Mouse (Mus musculus) lung, postnatal 0 days (tissue): ENCODE results near the gene Zfp53. TPM values are rescaled to one million over a fixed set of nuclear protein-coding genes. Genes with fewer than 3 reads are reported as not detected.
"Not testable (repeated sequence)": the region's sequence is repeated elsewhere in the genome, so short reads cannot be mapped to it uniquely, and the experiment has no call there.

Source experiments
- ATAC-seq: fragments of 200-750 bp; cut with Nextera tagmentation; 2 replicates; pipeline ENCODE4 v1.8.0; 2017; ENCODE audit warnings: moderate library complexity
- DNase-seq: peaks from one replicate; pipeline ENCODE4 v3.0.0-alpha.2; 2016; ENCODE audit warnings: low spot score
- H3K27ac ChIP-seq: fragments of 300-500 bp; sonication (generic); 2 replicates; pipeline ENCODE4 v1.5.1; 2014; ENCODE audit warnings: antibody characterized with exemption, mild to moderate bottlenecking, low read length, mixed read lengths
- H3K27me3 ChIP-seq: fragments of 300-500 bp; sonication (generic); replicated peaks from 2 replicates; pipeline ENCODE4 v1.6.1; 2014; ENCODE audit warnings: low read length, mixed read lengths; ENCODE audit not compliant: insufficient read depth
- H3K36me3 ChIP-seq: fragments of 300-500 bp; sonication (generic); 2 replicates; pipeline ENCODE4 v1.6.1; 2014; ENCODE audit warnings: low read length, mixed read lengths; ENCODE audit not compliant: insufficient read depth
- H3K4me1 ChIP-seq: fragments of 300-500 bp; sonication (generic); 2 replicates; pipeline ENCODE4 v1.6.1; 2014; ENCODE audit warnings: antibody characterized with exemption, low read depth, low read length, mixed read lengths; ENCODE audit not compliant: insufficient read depth
- H3K4me2 ChIP-seq: fragments of 300-500 bp; sonication (generic); replicated peaks from 2 replicates; pipeline ENCODE4 v1.6.1; 2014; ENCODE audit warnings: low read depth, mild to moderate bottlenecking, low read length, moderate library complexity, mixed read lengths
- H3K4me3 ChIP-seq: fragments of 300-500 bp; sonication (generic); 2 replicates; pipeline ENCODE4 v1.5.1; 2014; ENCODE audit warnings: low read depth, low read length
- H3K9ac ChIP-seq: fragments of 300-500 bp; sonication (generic); replicated peaks from 2 replicates; pipeline ENCODE4 v1.6.1; 2014; ENCODE audit warnings: low read depth, mild to moderate bottlenecking
- H3K9me3 ChIP-seq: fragments of 300-500 bp; sonication (generic); 2 replicates; pipeline ENCODE4 v1.6.1; 2016; ENCODE audit warnings: low read length, mixed read lengths
- CTCF ChIP-seq: IDR thresholded peaks from 2 replicates; pipeline ENCODE4 v1.5.1; 2016; ENCODE audit warnings: antibody characterized with exemption, mild to moderate bottlenecking
- EP300 ChIP-seq: IDR thresholded peaks from 2 replicates; pipeline ENCODE4 v1.6.1; 2016; ENCODE audit warnings: antibody characterized with exemption, mild to moderate bottlenecking, control low read depth
- WGBS: fragments of 180-500 bp; shearing (Covaris S2); extraction: QIAGEN DNeasy Blood & Tissue Kit; methylation state at CpG from one replicate; pipeline ENCODE4 v1.1.7; 2014; 5-methylcytosine and 5-hydroxymethylcytosine counted together
- polyA plus RNA-seq: library from polyadenylated mRNA; unstranded; fragments of >200 nt; fragmentation: Nextera tagmentation; extraction: Ambion mirVana; gene quantifications from 2 replicates; pipeline ENCODE4 v1.2.1, GENCODE M21; 2015

Gene Zfp53
- polyA plus RNA-seq, 1 experiment from 2014 or later = 8.8 TPM

GRCm38 (mm10) chr17:21472653-21473307 lies 16.0 kb upstream of the Zfp53 start:
- WGBS = 45% methylated on average over 2 of the region's 2 CpGs

GRCm38 (mm10) chr17:21473362-21474190 lies 15.2 kb upstream of the Zfp53 start:
- WGBS = 22% methylated on average over 14 of the region's 14 CpGs
- H3K27ac ChIP-seq = peak overlapping the region; percentile 75

More at GRCm38 (mm10) chr17:21472653-21473307, 16.0 kb upstream of the Zfp53 start:
- Histone ChIP-seq H3K9me3 (no peaks in the 10 kb centered on the region), H3K9ac (no peak overlapping the region), H3K4me3 (no peak overlapping the region), H3K27ac (peak overlapping the region; percentile 75), H3K27me3 (no peaks in the 10 kb centered on the region), H3K4me2 (0 out of 2 replicates have a peak overlapping the region, but pooled peaks have one; percentile 0), H3K36me3 (no peaks in the 10 kb centered on the region), H3K4me1 (peaks cover 17% of the 10 kb centered on the region; the same call in 1 of the 2 replicates)
- ATAC-seq (no peak), DNase-seq (no peak)
- TF ChIP-seq CTCF (no peak), EP300 (no peak)

GRCm38 (mm10) chr17:21474729-21475128 lies 14.1 kb upstream of the Zfp53 start:
- Histone ChIP-seq H3K4me2 (peak overlapping the region; percentile 22; the same call in 1 of the 2 replicates), H3K4me1 (peaks cover 17% of the 10 kb centered on the region; the same call in 1 of the 2 replicates)
- not testable (repeated sequence) for H3K4me3 ChIP-seq, H3K36me3 ChIP-seq, H3K27me3 ChIP-seq, H3K27ac ChIP-seq, H3K9ac ChIP-seq, ATAC-seq, H3K9me3 ChIP-seq
- WGBS = 1% methylated on average over 8 of the region's 10 CpGs
- peak; percentile 25 for DNase-seq

More at GRCm38 (mm10) chr17:21473362-21474190, 15.2 kb upstream of the Zfp53 start:
- H3K9ac ChIP-seq = no peak overlapping the region
- H3K4me1 ChIP-seq = peaks cover 17% of the 10 kb centered on the region; the same call in 1 of the 2 replicates
- no peak overlapping the region for H3K4me3 ChIP-seq
- H3K27me3 ChIP-seq = no peaks in the 10 kb centered on the region
- ATAC-seq (peak; percentile 95), DNase-seq (peak; percentile 93)
- 0 out of 2 replicates have a peak overlapping the region, but pooled peaks have one; percentile 0 for H3K4me2 ChIP-seq
- TF ChIP-seq CTCF = peak; percentile 63
- peak; percentile 86 for TF ChIP-seq EP300
- no peaks in the 10 kb centered on the region for H3K9me3 ChIP-seq
- no peaks in the 10 kb centered on the region for H3K36me3 ChIP-seq

DNA sequence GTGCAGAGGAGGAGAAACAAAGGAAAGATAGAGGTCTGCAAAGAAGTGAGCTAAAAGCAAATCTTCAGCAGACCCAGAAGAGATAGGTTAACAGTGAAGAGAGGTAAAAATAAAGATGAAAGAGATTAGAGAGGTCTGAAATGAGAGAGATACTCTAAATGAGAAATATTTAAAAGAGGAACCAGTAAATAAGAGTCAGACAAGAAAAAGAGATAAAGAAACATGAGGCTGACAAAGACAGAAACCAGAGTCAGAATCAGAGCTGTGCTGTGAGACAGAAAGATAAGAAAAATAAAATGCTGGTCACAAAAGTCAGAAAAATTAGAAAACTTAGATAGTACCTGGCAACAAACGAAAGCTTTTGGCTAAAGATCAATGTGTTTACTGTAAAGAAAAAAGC lies 13.5 kb upstream of the Zfp53 start:
- H3K9ac ChIP-seq, ATAC-seq, H3K9me3 ChIP-seq, H3K36me3 ChIP-seq, DNase-seq, H3K4me3 ChIP-seq, H3K27ac ChIP-seq, H3K4me2 ChIP-seq, H3K27me3 ChIP-seq: not testable (repeated sequence)
- WGBS = 67% methylated on average over 1 of the region's 1 CpGs
- peaks cover 17% of the 10 kb centered on the region; the same call in 1 of the 2 replicates for H3K4me1 ChIP-seq

- not testable (repeated sequence) for H3K4me2 ChIP-seq, H3K4me3 ChIP-seq, H3K27ac ChIP-seq, H3K27me3 ChIP-seq, ATAC-seq, DNase-seq, H3K9me3 ChIP-seq, H3K36me3 ChIP-seq, H3K9ac ChIP-seq
- 60% methylated on average over 4 of the region's 9 CpGs for WGBS
- peaks cover 17% of the 10 kb centered on the region; the same call in 1 of the 2 replicates for H3K4me1 ChIP-seq
Measured at GRCm38 (mm10) chr17:21476351-21476750, 12.4 kb upstream of the Zfp53 start.

DNA sequence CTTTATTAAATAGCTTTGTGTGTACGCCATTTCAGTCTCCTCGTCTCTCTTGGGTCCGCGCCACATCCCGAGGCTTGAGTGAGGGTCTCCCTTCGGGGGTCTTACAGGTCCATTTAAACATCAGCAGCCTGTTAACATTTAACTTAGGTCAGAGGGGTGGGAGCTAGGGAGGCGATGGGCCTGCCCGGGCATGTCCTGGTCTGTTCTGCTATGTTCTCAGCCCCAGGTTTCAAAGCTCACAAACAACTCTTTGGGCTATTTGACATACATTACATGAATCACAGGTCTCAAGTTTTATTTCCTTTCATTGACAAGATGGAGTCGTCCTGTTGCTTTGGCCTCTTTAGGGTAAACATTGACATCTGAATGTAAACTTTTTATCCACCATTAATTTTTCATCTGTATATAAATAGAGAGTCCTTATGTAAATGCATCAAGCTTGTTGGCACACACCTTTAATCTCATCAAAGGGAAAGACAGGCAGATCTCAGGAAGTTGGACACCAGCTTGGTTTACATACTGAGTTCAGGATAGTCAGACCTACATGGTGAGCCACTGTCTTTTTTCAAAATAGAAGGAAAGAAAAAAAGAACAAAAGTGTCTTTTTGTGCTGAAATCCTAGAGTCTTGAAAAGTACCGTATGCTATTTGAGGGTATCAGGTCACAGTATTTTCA lies 10.6 kb upstream of the Zfp53 start:
- not testable (repeated sequence) for H3K9me3 ChIP-seq, H3K36me3 ChIP-seq, DNase-seq, H3K9ac ChIP-seq, H3K4me2 ChIP-seq, H3K27me3 ChIP-seq, H3K4me1 ChIP-seq, H3K4me3 ChIP-seq
- peak overlapping the region; percentile 28; the same call in 1 of the 2 replicates for H3K27ac ChIP-seq
- 60% methylated on average over 9 of the region's 10 CpGs for whole genome bisulfite sequencing
- TF ChIP-seq EP300 = 0 out of 2 replicates have a peak, but pooled peaks have one; percentile 10
- ATAC-seq = peak; percentile 46
